9 mouse cellular contexts compared by ENCODE assay signal in the genomic region with DNA sequence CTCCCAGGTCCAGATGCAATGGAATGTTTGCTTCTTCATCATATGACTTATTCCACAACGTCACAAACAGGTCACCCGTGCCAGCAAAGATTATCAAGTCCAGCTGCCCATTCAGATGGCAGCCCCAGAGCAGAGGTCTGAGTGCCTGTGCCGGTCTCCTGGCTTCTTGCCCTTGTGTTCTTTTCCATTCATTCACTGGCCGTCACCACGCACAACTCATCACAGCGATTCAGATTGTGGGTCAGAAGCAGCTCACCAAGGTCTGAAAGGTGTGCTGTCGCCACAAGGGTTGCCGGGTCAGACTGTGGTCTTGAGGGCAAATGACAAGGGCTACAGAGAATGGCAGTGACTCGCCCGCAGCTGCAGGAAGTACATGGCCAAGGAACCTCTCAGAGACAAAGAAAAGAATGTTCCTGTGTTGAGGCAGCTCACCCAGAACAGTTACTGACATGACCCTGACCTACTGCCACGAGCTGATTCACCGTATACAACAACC.
A peak's percentile ranks its signal among the peaks of the same experiment; 100 is the strongest.
DNase-seq lines count a peak whose midpoint lies in the region; ATAC-seq and TF ChIP-seq lines count a peak whose summit lies in the region.
"Had no signal": no experiment of that assay in that cellular context is flagged by ENCODE, and none has a peak within 500 bp of the region (broad histone marks: within the 10 kb centered on the region; RNA-seq: fewer than 3 reads in every experiment).

No protein-coding gene starts in this region.

- H3K4me3 ChIP-seq in layer of hippocampus, adult 2 months: no peak overlapping the region; the same call in 1 of the 2 replicates
- H3K4me3 ChIP-seq in forebrain, embryonic 10.5 days: no peak overlapping the region
- H3K4me3 ChIP-seq in intestine, embryonic 16.5 days (ENCODE audit: low read length): no peak overlapping the region

- H3K9me3 ChIP-seq in forebrain, embryonic 10.5 days: no peaks in the 10 kb centered on the region
- no peaks in the 10 kb centered on the region for H3K9me3 ChIP-seq in intestine, embryonic 16.5 days (ENCODE audit: control insufficient read depth, low read length)

- no peak overlapping the region for H3K4me2 ChIP-seq in intestine, embryonic 16.5 days (ENCODE audit: low read depth, low read length)

- 82% methylated on average over 12 of the region's 12 CpGs for WGBS in forebrain, embryonic 10.5 days
- WGBS in intestine, embryonic 16.5 days: 68% methylated on average over 12 of the region's 12 CpGs

- peaks cover 51% of the 10 kb centered on the region for H3K4me1 ChIP-seq in forebrain, embryonic 10.5 days
- 0 out of 2 replicates have a peak, but pooled peaks cover 4% of the 10 kb centered on the region for H3K4me1 ChIP-seq in intestine, embryonic 16.5 days (ENCODE audit: control insufficient read depth, insufficient read depth, low read length)

- peak overlapping the region; percentile 21; the same call in 1 of the 2 replicates for H3K27ac ChIP-seq in layer of hippocampus, adult 2 months
- no peak overlapping the region for H3K27ac ChIP-seq in forebrain, embryonic 10.5 days
- H3K27ac ChIP-seq in intestine, embryonic 16.5 days (ENCODE audit: low read length): no peak overlapping the region

- TF ChIP-seq CTCF in layer of hippocampus, adult 2 months (conservative IDR thresholded peaks at IDR 0.05): no peak

- no peaks in the 10 kb centered on the region for H3K27me3 ChIP-seq in forebrain, embryonic 10.5 days (ENCODE audit: poor library complexity, severe bottlenecking)
- H3K27me3 ChIP-seq in intestine, embryonic 16.5 days (replicated peaks; ENCODE audit: control insufficient read depth, insufficient read depth, low read length): no peaks in the 10 kb centered on the region

- H3K9ac ChIP-seq in intestine, embryonic 16.5 days (ENCODE audit: low read depth, low read length): no peak overlapping the region

- no peaks in the 10 kb centered on the region for H3K36me3 ChIP-seq in forebrain, embryonic 10.5 days (replicated peaks)
- no peaks in the 10 kb centered on the region for H3K36me3 ChIP-seq in intestine, embryonic 16.5 days (ENCODE audit: control insufficient read depth, insufficient read depth, low read length)

- 0 out of 2 replicates have a peak, but pooled peaks have one; percentile 18 for ATAC-seq in common myeloid progenitor, adult 5-6 weeks (replicated peaks; ENCODE audit: low read depth, poor library complexity, severe bottlenecking)
- no peak; the same call in 1 of the 2 replicates for ATAC-seq in intestine, embryonic 16.5 days

- DNase-seq in layer of hippocampus, adult 2 months (ENCODE audit: low spot score in 2 of 2): no peak
- no peak for DNase-seq in layer of hippocampus, adult 11-12 months (ENCODE audit: low spot score)
- DNase-seq in adrenal gland, adult 2 months: peak; percentile 90
- peak; percentile 46 for DNase-seq in skeletal muscle tissue, adult 2 months (ENCODE audit: low read depth, low spot score)
- DNase-seq in forebrain, embryonic 10.5 days (ENCODE audit: extremely low spot score, low spot score): no peak
- DNase-seq: embryo, embryonic 11 days; layer of hippocampus, adult 9-11 months had no signal

Comparison
In these comparisons a context has a peak if more than half of its experiments do, and no peak if none do; other contexts are left out.
1. DNase-seq: peak in adrenal gland, adult 2 months (single experiment) and skeletal muscle tissue, adult 2 months (single experiment); none in layer of hippocampus, adult 2 months (0 of 2), layer of hippocampus, adult 11-12 months (single experiment) and forebrain, embryonic 10.5 days (single experiment).